Mouse (Mus musculus): ENCODE measurements at regions not wholly inside any gene's neighbourhood (a gene's known extent, or its start where the extent isn't known, plus 50 kb on each side); places are given as distances from the start of the nearest gene placed in this dataset.

DNA sequence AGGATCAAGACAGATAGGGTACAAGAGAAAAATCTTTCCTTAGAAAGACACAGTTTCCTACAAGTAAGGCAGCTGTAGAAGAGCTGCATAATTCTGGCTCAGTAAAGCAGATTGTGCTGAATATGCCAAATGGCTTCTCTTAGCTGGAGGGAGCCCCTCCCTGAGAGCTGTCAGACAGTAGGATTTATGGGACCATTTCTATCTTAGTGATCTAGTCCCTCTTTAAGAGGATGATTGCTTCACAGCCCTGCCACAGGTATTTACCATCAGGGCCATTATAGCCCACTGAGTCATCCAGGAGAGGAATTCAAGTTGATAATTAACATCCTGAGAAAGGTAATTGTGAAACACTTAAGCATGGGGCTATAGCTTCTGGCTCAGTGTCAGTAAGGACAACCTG is 101.5 kb upstream of the Cypt1 start:
- intact Hi-C loops (cut with DNase I) = no loop called here
- no peak for DNase-seq (ENCODE audit: low spot score in 2 of 2)

- no peak for DNase-seq (ENCODE audit: low spot score in 2 of 2)
- intact Hi-C loops (cut with DNase I) = no loop called here
These were observed 101.0 kb upstream of the Cypt1 start for GRCm38 (mm10) chrX:16421663-16422062.

DNA sequence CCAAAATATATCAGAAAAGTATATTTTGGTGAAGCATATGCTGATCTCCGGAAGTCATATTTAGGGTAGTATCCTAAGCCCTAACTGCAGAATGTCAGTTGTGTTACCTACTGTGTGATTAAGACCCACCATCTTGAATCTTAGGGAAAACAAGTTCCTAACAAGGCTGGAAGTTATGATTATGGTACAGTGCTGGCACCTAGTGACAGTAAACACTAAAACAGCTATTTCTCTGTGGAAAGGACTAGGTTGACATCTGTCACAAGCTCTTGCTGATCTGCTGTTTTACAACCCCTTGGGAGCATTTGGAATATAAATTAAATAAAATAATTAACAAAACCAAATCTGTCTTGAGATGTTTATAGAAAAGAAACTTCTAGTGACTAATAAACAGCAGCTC is 84.6 kb upstream of the Cypt1 start:
- DNase-seq (ENCODE audit: low spot score in 2 of 2) = peak; percentile 1 to 7
- intact Hi-C loops (cut with DNase I) = no loop called here

- intact Hi-C loops (cut with DNase I) = loop anchor here (5.0 kb wide), 2 partner anchors 412 to 767 kb away; no protein-coding TSS in a partner anchor
- peak; percentile 35 to 37 for DNase-seq (ENCODE audit: low spot score in 2 of 2)
These were observed 72.1 kb upstream of the Cypt1 start for GRCm38 (mm10) chrX:16450496-16451078.
